Mouse (Mus musculus) MEL-GATA-1-ER (cell line): ENCODE measurements at regions not wholly inside any gene's neighbourhood (a gene's known extent, or its start where the extent isn't known, plus 50 kb on each side); places are given as distances from the start of the nearest gene placed in this dataset.

Experiments
- DNase-seq: peaks from one replicate; pipeline ENCODE4 v3.0.0-alpha.2; 2012; ENCODE audit warnings: low read depth; ENCODE audit errors: extremely low read depth

DNA sequence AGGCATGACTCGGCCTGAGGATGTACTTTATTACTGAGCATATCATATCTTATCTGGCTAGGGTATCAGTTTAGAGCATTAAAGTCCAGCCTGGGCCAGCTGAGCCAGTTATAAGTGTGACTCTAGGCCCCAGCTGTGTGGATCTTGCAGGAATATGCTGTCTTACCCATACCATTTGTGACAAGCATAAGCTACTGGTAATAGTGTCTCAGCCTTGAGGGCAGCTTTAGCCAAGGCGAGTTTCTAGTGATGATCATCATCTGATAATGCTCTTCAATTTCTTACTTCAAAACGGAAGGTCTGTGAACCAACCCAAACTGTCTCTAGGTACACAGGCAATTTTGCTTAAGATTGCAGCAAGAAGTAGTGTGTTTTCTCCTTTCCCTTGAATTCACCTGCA is 529.1 kb downstream of the Slc4a3 start:
- no peak for DNase-seq

DNA sequence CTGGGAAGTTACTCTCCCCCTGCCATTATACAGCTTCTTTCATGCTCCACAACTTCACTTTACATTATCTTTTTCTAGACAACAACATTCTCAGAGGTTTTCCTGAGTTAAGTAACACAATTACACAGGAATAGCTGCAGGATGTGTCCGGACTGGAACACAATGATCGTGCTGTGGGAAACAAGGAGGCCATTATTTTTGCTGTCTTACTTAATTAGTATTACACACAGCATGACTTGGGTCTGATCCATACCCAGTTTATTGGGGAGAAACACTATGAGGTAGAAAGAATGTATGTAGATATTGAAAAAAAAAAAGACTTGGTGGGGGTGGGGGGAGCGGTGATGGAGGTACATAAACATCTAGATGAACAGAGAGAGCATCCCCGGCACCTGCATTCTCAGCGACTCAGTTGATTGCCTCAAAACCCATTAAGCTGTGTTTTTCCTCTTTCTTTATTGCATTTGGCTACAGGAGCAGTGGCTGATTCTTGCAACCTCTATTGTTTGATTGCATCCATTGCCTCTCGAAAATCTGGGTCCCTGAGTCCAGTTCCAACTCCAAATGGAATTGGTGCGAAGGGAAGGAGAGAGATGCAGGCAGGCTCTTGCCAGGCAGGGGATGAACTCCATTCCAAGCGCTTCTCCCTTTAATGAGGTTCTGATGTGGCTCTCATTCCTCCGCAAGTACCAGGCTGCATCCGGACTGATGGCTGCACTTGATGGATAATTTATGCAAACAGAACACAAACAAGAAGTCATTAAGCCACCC is 529.8 kb downstream of the Slc4a3 start:
- DNase-seq, result no peak

DNA sequence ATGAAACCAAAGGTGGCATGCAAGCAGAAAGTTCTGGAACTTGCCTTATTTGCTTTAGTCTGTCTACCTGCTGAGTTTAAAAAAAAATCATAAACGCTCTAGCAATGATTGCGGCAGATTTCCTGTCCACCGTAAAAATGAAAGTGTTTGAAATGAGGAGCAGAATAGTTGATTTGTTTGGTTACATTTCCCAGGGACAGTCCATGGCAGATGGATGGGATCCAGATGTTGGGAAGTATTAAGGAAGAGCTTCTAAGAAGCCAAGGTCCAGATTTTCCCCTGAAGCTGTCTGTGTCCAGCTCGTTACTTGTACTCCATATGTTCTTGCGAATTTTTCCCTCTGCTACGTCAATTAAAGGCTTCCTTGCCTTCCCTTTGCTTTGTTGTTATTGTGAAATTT is 534.2 kb downstream of the Slc4a3 start:
- DNase-seq, result no peak

DNA sequence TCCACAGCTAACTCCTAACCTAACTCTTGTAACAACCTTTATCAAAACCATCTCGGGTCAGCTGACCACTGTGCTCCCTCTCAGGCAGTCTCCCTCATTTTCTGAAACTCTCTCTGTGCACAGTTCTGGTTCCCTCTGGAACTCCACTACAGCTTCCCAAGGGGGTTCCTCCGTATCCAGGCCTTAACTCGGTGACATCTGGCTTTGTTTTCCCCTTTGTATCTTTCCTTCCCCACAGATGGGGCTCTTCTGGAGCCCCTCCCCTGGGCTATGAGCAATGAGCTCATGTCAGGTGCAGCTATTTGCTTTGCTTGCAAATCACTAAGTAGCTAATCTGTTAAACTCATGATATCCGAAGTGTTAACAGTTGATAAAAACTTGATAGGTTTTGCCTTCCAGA is 535.6 kb downstream of the Slc4a3 start:
- DNase-seq, result no peak

DNA sequence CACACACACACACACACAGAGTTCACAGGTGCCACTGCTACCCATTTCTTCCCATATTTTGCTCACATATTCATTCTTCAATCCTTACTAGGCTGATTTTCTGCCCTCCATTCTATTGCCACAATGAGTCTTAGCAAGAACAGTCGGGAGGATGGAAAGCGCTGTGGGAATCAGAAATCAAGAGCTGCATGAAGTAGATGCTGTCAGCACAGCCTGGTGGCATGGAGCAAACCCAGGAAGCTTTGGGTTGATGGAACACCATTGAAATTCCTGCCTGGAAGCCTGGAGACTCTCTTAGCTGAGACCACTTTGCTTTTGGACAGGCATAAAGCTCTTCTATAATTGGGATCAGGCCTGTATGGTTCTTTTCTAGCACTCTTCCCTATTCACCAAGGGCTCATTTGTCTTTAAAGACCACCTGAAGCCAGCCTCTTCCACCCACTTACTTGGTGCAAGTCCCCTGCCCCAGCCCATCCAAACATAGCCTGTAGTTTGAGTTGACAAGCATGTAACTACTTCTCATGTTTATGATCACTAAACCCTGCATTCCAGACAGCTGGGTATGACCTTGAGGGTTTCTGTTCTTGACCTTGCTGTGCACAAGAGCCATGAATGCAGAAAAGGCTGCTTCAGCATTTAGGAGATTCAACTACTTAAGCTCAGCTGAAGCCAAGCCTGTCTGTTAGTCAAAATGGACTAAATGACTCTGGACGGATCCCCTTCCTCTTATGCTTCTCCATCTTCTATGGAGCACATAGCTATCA is 537.4 kb downstream of the Slc4a3 start:
- no peak for DNase-seq

DNA sequence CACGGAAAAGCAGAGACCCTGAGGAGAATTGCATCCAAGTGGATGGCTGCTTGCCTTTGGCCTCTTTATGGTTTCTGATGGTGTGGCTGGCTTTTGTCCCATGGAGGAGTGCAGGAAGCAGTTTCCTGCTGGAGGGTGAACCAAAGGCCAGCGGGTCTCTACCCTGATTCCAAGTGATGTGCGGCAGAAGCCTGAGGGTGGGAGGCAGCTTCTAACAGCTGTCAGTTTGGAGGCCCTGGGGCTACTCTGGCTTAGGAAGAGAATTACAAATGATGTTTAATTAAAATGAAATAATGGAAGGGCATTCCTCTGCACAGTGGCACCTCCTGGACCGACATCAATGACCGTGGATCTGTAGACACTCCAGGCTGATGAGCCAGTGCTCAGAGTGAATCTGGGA is 545.0 kb downstream of the Slc4a3 start:
- no peak for DNase-seq

DNA sequence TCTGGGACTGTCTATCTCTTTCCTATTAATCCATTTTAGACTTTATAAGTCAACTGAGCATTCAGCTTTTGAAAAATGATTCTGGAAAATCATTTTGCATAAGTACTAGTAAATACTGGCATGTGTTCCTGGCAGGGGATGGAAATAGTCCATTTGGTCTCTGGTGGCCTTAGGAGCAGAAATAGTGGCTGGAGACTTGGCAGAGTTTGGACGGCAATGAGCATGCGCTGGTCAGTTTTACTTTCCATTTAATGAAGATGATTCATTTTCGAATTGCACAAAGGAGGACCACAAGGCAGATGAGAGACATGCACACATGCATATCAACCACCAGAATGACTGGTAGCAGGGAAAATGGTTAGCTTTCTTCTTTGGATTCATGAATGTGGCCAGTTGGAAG is 567.2 kb downstream of the Slc4a3 start:
- no peak for DNase-seq

DNA sequence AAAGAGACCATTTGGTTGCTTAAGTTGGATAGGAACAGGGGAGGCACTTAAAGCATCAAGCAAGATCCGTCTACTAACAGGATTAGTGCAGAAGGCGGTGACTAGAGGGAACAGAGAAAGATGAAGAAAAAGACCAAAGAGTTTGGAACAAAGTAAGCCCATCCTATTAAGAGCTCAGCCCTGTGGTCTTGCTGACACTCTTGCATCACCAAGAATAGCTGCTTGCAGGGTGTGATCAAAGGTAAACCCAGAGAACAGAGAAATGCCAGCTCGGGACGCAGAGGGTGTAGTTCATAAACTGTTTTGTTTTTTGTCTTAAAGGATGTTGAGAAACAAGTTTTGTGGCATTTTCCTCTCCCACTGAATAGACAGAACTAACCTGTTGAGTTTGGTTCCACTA is 574.8 kb downstream of the Slc4a3 start:
- DNase-seq, result no peak

DNA sequence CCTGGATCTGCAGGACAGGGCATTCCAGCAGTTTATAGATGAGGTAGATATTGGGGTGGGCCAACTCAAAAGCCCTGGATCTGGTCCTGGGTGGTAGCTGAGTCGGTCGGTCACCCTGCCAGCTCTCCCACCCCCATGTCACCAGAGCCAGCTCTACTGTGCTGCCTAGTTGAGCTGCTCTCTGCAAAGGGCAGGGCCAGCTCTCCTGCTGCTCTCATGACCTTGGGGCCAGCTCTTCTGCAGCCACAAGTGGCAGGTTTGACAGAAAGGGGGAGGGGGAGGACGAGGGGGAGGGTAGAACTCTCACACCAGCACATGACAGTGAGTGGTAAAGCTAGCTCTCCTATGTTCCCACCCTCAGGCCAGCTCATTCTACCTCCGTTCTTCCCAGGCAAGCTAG is 584.3 kb downstream of the Slc4a3 start:
- no peak for DNase-seq

DNA sequence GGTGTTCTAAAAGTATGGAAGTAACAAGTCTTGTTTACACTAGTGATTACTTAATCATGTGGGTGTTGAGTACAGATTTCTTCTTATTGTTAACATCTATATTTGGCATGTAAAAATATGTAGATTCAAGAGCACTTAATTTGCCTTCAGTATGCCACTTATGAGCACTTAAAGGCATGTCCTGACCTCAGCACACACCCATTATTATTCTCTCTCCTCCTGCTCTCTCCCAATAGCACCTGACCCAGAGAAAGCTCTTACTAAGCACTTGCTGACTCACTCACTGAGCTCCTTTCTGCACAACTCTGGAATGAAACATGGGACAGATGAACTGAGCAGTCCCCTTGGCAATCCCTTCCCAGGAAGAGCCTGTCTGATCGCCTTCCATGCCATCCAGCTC is 590.7 kb downstream of the Slc4a3 start:
- DNase-seq, result no peak

DNA sequence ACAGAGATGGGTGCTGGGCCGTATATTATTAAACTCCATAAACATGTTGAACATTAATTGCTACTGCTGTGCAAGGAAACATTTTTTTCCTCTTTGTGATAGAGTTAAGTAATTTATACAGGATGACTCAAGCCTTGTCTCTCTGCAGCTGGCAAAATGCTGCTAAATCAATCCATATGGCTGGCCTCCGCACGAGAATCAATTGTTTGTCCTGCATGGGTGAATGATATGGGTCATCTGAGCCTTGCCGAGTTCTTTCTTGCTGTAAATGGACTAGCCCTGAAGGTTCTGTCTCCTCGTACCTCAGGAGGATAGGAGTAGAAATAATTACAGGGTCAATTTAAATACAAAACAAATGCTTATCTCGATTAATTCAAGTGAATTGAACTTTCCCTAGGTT is 591.6 kb downstream of the Slc4a3 start:
- no peak for DNase-seq

DNA sequence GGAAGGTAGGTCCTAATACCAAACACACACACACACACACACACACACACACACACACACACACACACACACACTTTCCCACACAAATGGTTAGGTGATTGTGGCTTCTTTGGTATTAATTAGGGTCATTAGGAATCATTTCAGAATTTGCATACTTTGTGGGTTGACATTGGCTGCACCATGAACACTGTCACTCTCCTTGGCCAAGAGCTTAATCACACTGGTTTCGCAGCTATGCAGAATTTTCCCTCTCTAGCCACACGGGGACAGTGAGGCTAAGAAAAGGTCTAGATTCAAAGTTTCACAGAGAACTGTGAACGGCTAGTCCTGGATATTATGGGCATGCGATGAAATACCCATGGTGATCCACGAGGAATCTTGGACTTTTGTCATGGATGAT is 597.5 kb downstream of the Slc4a3 start:
- DNase-seq, result no peak

DNA sequence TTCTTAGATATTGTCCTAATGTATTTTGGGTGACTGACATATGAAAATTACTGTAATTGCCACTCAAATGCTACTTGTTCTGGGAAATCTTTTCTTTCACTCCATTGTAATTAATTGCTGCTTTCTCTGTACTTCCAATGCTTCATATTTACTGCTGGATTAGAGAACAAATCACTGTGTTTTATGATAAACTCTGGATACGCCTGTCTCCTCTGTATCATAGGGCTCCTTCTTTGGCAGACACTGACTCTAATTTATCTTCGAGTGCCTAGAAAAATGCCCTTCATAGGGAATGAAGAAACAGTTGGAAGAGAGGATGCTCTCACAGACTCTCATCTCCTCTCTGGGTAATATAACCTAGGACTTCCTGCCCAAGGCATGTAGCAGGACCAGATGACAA is 602.9 kb downstream of the Slc4a3 start:
- DNase-seq, result no peak

DNA sequence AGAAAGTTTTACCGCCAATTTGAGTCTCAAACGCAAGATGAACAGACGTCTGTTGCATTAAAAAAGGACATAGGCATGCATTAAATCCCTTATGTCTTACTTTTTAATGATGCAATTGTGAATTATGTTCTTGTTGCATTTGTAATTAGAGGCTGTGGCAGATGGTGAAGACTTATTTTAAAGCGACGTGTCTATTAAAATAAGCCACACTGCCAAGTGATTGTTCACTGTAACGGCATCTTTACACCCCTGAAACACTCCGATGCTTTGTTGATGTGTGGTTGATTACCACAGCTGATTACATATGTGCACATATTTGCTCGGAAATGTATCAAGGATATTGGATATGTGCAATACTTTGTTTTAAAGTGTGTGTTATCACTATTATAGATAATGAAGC is 610.2 kb downstream of the Slc4a3 start:
- DNase-seq, result no peak

DNA sequence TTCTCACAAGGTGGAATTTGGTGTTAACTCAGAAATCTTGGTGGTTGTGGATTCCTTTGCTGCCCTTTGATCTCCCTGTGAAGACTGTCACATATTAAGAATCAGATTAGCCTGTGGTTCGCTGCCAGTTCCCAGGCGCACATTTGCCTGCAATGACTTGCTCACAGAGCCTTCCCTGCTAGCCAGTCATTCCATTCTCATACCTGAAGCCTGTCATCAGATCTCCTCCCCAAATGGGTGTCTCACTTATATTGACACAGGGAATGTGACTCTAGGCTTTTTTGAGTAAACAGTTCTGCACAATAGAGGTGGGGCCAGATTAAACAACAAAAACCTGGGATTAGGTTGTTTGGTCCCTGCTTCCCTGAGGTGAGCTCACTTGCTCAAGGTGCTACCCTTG is 621.4 kb downstream of the Slc4a3 start:
- DNase-seq, result no peak

DNA sequence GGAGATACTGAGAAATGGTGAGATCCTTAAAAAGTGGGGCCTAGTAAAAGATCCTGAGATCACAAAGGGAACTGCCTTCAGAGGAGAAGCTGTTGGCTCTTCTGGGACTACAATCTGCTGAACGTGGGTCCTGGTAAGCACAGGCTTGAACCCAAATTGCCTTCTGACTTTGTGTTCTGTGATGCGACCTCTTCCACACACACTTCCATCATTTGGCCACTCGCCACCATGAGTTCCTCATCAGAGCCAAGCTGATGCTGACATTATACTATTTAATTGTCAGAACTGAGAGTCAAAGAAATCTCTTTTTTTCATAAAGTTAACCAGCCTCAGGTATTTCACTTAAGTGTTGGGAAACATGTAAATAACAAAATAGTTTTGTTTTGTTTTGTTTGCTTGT is 635.1 kb downstream of the Slc4a3 start:
- DNase-seq, result no peak

DNA sequence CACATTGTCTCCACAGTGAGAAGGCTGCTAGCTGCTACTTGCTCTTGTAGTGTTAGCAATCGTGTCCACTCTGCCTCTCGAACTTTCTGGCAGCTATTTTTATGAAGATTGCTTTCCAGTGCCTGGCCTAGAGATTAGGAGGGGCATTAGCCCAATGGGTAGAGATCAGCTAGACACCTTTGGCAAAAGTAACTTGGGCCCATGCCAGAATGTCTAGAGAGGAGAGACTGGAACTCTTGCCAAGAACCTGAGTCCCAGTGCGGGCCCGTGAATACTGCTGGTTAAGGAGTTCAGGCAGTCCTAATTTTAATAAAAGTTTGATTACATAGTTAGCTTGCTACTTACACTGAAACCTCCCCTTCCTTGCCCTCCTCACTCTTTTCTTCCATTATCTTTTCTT is 648.8 kb downstream of the Slc4a3 start:
- DNase-seq, result no peak

DNA sequence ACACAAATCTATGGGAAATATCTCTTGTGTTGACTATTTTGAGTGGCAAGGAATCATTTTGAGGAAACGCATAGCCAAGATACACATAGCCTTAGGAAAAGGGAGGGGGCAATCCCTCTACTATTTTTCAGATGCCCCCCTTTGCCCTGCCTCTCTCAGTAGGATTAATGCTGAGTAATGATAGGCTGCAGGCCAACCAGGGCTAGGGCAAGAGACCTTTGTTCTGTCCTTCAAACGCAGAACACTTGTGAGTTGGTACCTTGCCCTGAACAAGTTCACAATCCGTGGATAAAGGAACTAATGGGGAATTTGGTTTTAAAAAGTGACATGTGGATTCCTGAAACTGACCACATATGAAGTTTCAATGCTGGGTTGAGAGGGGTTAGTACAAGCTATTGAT is 651.6 kb downstream of the Slc4a3 start:
- no peak for DNase-seq

DNA sequence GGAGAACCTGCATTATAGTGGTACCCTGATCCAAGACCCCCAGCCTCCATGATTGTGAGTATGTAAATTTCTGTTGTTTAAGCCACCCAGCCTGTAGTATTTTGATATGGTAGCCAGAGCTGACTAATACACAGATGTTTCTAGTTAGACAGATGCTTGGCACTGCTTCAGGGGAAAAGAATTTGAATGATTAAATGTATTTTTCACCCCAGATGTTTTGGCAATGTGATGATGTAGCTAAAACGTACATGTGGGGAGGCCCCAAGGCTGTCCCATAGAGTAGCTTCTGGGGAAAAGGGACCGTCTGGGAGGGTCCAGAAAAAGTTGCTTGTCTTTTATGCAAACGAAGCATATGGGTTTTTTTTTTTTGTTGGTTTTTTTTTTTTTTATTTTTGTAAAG is 654.8 kb downstream of the Slc4a3 start:
- DNase-seq, result no peak

DNA sequence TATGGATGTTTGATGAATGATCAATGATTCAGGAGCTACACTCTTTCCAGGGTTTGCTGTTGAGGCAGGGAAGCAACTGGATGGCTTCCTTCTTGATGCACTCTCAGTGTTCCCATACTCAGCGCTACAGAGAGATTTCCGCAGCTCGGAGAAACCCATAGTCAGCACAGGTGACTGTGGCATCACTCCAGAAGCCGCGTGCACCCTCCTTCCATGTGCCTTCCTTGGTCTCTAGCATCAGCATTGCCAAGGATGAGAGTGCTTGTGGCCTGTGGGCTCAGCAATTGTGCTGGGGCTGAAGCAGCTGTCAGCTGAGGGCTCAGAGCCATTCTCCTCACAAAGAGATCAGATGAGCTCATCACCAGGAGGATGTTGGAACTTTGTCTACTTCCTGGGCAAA is 666.4 kb downstream of the Slc4a3 start:
- no peak for DNase-seq

DNA sequence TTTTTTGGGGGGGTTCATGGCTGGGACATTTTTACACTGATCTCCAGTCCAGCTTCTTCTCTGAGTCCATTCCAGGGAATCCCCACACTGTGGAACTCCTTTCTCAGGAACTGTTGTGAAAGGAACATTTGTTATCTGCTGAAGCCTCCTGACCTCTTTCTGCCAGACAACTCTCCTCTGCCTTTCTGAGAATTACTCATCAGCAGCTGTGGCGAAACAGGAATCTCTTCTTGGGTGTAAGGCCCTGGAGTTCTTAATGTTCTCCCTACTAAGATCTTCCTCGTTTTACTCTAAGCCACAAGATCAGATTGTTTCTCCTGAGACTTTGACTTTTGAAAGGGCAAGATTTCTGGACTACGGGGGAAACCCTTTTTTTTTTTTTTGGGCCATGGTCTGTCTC is 698.7 kb downstream of the Slc4a3 start:
- DNase-seq, result no peak

DNA sequence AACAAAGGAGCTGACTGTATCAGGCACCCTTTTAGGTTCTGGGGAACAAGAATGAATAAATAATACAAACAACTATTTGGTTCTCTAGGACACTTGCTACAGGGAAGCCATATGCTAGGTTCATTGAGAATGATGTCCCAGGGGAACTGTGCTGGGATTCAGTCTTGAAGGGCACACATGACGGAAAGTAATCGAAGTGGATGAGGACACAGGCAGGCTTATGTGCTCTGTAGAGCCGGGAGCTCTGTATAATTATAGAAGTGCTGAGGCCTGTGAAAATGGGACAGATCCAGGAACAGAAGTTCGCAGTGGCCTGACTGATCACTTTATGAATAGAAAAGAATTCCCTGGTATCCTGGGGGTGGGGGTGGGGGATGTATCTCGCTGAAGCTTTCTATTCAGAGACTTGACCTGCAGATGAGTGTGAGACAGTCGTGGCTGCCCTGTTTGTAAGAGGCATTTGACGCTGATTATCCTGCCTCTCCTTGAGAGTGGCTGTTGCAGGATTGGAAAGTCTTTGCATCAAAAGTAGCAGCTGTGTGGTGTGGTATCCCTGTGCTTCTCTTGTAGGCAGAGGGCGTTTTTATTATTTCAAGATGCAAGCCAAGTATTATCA is 700.2 kb downstream of the Slc4a3 start:
- DNase-seq, result no peak

DNA sequence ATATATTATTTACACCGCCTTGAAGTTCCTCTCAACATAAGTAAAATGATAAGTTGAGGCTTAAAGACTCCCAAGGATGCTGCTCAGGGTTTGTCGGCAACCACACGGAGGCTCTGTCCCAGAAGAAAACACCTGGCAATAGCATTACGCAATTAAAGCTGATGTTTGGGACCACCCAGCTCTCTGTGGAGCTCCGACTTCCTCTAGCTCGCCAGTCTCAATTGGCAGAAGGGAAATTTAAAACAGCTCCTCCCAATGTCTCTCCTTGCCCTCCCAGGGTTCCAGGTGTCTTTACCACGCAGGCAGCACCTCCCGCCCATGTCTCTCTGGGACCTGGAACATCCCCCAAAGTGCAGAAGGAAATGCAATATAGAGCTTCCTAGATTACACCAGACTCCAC is 701.1 kb downstream of the Slc4a3 start:
- DNase-seq, result no peak
